Mouse (Mus musculus) brain, embryonic 18.5 days (tissue): ENCODE results near the gene Arpp21.
A peak's percentile ranks its signal among the peaks of the same experiment; 100 is the strongest.

Experiments
- DNase-seq: peaks from one replicate; pipeline ENCODE4 v3.0.0-alpha.2; 2012; ENCODE audit warnings: low read depth, low spot score

Arpp21 gene

DNA sequence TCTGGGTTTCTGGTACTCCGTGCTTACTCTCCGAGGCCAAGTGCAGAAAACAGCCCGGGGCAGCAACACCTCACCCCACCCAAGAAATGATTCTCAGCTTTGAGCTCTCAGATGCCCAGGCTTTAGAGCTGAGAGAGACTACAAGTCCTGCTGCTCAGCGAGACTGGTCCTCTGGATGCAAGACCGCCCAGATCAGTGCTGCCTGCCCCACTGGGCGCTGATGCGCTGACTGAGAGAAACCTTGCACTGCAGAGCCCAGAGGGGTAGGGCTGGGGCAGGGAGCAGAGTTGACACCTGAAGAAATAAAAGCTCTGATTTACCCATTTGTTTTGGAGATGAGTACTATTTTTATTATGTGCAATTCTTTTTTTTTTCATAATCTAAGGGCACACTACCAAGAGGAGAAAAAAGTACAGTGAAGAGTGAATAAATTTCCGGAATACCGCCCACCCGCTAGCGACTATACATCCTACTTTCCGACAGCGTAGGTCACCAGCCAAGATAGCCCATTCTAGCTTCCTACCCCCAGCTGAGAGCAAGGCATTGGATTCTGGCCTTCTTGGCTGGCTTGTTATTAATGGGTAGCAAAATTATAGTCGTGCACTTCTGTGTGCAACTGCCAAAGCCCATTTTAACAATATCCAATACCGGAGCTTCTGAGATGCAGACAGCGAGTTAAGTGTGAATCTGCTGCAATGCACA lies at the start of gene Arpp21:
Arpp21 (minus strand) TSS at position 243 of the 702 bp plus-strand sequence.
- no peak for DNase-seq

- DNase-seq = no peak
These were observed 36.8 kb upstream of the Arpp21 start for GRCm38 (mm10) chr9:112272426-112272969.

DNA sequence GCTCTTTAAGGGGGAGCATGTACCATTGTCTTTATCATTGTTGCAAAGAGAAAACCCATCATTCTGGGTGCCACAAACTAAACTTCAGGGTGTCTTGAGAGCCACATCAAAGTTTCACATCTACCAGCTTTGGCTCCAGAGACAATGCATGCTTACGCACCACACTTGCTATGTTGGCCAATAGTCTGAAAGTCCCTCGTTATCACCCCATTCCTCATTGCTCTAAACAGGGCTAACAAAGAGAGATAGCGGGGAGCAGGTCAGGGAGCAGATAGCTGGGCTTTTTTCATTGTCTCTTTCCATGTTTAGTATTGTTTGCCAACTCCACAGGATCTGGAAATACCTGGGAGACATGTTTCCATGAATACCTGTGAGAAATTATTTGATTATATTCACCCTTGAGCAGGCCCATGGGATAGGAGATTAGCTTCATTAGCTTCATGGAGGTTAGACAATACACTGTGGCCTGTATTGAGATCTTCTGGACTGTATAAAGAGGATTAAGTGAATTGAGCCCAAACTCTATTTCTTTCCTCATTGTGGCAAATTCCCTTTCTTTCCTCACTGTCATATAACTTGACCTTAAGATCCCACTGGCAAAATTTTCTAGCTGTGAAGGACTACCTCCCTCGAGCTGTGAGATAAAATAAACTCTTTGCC lies 29.4 kb upstream of the Arpp21 start:
- DNase-seq = no peak

DNA sequence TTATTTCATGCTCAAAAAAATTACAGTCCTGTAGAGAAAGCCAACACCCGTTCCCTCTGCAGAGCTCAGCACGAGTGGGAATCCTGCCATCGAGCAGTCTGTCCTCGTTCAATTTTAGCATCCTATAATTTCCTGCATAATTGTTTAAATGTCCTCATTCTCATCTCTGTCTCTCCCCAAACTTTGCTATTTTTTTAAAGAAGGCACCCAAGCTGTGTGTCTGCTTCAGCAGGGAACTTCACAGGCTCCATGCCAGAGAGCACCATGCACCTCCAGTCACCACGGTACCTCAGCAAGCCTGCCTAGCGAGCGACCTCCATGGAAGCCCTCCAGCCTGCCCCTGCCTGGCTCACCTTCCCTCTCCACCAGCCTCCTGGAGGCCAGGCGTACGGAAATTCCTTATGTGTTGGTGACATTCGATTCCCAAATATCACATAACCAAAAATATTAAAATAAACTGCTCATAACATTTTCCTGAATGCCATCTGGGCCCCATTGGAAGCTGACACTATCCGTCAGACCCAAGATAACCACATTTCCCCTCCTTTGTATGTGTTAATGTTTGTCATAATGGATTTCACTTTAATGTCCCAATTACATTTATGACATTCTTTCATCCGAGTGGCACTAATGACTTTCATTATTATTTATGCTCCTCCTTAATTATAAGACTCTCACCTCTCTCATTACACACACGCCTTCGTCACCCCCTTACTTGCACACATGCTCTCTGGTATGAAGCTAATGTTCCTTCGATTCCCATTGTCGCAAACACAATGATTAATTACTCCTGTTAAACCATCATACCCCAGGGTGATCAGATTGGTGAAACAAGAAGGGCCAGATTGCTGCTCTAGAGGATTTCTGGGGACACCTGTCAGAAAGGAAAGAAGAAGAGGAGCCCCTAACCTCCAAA lies 26.5 kb upstream of the Arpp21 start:
- peak; percentile 61 for DNase-seq

GRCm38 (mm10) chr9:112261556-112261955 lies 25.8 kb upstream of the Arpp21 start:
- no peak for DNase-seq

- DNase-seq = no peak
These were observed 25.0 kb upstream of the Arpp21 start for GRCm38 (mm10) chr9:112260696-112261095.

DNA sequence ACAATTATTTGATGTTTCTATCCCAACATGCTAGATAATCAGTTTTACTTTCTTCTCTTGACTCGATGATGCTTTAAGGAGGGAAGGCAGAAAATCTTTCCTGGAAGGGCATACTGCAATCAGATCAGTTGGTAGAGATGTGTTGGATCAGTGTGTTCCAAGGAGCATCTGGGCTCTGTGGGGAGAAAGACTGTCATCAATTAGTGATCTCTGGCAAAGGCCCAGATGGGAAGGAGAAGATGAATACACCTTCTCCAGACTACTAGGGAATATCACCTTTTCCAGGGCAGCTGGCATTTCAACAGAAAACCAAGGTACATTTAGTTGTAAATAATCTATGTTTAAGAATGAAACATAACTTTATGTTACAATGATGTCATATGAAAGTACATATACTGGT lies 22.8 kb upstream of the Arpp21 start:
- DNase-seq = no peak

DNA sequence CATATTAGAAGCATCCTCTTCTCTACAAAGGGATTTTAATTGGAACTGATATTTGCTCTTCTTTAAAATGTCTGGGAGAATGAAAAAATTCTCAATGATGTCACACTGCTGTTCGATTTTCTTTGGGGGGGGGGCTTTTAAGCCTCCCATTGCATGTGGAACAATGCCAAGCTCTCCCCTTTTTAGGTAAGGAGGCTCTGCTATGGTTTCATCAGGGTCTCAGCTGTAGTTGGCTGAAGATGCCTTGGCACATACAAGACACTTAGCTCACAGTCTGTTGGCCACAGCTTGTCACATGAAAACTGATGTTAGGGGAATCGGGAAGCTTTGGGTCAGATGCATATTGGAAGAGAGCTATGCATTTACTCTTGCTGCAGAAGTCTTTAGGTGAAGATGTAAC lies 20.2 kb upstream of the Arpp21 start:
- DNase-seq = no peak

GRCm38 (mm10) chr9:112253730-112254129 lies 18.0 kb upstream of the Arpp21 start:
- DNase-seq = no peak

DNA sequence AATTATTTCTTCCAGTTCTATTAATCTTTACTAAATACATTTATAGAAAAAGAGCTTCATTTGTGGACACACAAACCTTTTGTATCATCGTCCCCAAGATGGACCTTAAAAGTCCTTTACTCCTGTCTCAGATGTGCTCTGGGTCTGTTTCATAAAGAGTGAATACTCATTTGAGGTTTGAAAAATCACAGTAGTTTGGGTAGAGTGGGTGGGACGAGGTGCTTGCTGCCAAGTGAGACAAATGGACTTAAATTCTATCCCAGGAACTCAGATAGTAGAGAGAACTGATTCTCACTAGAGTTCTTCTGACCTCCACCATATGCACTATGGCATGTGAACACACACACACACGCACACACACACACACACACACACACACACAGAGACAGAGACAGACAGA lies 16.1 kb upstream of the Arpp21 start:
- DNase-seq = no peak

DNA sequence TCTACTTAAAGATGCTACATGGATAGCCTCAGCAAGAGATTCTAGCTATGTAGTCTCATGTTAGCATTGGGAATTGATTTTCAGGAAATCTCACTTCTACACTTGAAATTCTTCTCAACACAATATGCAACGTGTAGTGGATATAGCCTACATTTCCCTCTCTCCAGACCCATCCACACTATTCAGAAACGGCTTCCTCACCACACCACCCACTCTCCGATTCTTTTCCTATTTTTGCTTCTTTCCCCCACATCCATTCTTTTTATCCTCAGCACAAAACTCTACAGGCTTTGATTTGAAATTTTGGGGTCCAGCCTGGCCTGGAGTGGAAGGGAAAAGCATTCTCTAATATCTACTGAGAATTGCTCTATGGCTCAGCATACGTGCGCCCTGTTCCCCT lies 15.6 kb upstream of the Arpp21 start:
- DNase-seq = no peak

DNA sequence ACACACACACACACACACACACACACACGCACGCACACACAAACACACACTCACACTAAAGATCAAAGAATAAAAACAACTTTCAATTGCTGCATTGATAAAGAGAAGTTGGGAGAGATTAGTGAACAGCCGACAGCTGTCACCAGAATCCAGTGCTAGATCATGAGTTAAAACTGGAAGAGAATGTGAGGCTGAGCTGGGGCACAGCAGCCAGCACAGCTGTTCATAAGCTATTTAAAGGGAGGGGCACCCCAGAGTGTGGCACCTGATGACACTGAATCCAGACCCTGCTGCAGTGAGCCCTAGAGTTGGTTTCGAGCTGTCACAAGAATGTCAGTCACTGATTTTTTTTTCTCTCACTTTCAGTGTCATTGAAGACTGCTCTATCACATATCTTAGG lies 14.0 kb upstream of the Arpp21 start:
- no peak for DNase-seq

DNA sequence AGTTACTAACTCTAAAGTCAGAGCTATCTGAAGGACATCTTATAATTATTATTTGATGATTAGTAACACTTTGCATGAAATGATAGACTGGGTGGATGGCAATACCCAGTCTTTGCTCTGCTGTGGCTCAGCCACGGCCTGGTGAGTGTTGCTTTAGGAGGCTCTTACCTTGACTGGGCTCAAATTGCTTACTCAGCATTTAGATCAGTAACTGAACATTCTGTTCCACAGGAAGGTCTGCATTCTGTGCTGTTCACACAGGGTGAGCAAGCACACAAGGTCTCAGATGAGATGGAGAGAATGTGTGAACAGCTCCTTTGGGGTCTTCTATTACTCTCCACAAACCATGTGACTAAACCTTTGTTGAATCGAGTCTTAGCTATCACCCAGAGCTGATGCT lies 11.4 kb upstream of the Arpp21 start:
- DNase-seq = no peak

- no peak for DNase-seq
These were observed 2.4 kb upstream of the Arpp21 start for GRCm38 (mm10) chr9:112238168-112238567.

GRCm38 (mm10) chr9:112236551-112236950 lies 813 bp upstream of the Arpp21 start:
- no peak for DNase-seq

GRCm38 (mm10) chr9:112235041-112235695 lies 570 bp downstream of the Arpp21 start:
- no peak for DNase-seq

GRCm38 (mm10) chr9:112234505-112235024 lies 1.2 kb downstream of the Arpp21 start:
- no peak for DNase-seq

DNA sequence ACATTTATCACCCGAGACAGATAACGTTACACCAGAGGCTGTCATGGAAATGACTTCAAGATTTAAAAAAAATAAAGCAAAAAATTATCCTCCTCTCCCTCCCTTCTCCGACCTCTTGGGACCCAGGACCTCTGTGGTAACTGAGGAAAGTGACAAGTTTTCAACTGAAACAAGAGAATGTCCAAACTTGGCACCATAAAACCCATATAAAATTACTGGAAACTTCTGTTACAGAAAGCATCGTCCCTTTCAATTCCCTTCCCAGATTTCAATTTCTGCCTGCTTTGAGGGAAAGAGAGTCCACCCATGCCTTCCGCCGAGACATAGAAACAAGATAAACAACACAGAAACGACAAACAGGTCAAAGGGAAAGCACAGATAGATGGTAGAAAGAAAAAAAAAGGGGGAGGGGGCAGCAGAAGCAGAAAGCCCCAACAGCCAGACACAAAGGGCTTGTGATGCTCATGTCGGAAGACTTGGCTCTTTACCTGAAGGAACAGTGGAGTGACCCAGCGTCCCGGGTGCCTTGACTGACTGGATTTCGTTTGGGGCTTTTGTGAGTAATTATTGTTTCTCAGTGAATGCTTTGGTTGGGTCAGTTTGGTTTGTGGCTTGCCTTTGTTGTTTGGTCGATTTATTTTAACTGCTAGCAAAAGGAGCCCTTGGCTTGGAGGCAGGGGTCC lies 1.8 kb downstream of the Arpp21 start:
- no peak for DNase-seq

GRCm38 (mm10) chr9:112233378-112233777 lies 2.4 kb downstream of the Arpp21 start:
- DNase-seq = no peak

GRCm38 (mm10) chr9:112231935-112232575 lies 3.7 kb downstream of the Arpp21 start:
- no peak for DNase-seq
